8 mouse cellular contexts compared by ENCODE assay signal in genomic region chr6:125039533-125040153, GRCm38 (mm10). TPM values are rescaled to one million over a fixed set of nuclear protein-coding genes. Genes with fewer than 3 reads are reported as not detected.
DNase-seq lines count a peak whose midpoint lies in the region; ATAC-seq lines count a peak whose summit lies in the region.

Gene Ing4, plus strand, starts transcription at chr6:125039760.

- peak within 1 kb of the TSS; percentile 85 for H3K27ac ChIP-seq in brown adipose tissue, adult 24 weeks (replicated peaks; ENCODE audit: low read depth, low read length)
- H3K27ac ChIP-seq in heart, embryonic 13.5 days (replicated peaks): peak within 1 kb of the TSS; percentile 72
- peak within 1 kb of the TSS; percentile 75 for H3K27ac ChIP-seq in liver, embryonic 12.5 days
- peak within 1 kb of the TSS; percentile 77 for H3K27ac ChIP-seq in stomach, embryonic 15.5 days

- peak within 1 kb of the TSS; percentile 87 for H3K4me2 ChIP-seq in heart, embryonic 13.5 days
- H3K4me2 ChIP-seq in liver, embryonic 12.5 days: peak within 1 kb of the TSS; percentile 81
- H3K4me2 ChIP-seq in stomach, embryonic 15.5 days: peak within 1 kb of the TSS; percentile 69

- no peaks in the 10 kb centered on the region for H3K27me3 ChIP-seq in heart, embryonic 13.5 days (replicated peaks)
- H3K27me3 ChIP-seq in liver, embryonic 12.5 days (replicated peaks): no peaks in the 10 kb centered on the region
- H3K27me3 ChIP-seq in stomach, embryonic 15.5 days (replicated peaks): no peaks in the 10 kb centered on the region

- H3K9ac ChIP-seq in heart, embryonic 13.5 days: peak within 1 kb of the TSS; percentile 85
- H3K9ac ChIP-seq in liver, embryonic 12.5 days: peak within 1 kb of the TSS; percentile 74
- peak within 1 kb of the TSS; percentile 45; the same call in 1 of the 2 replicates for H3K9ac ChIP-seq in stomach, embryonic 15.5 days

- H3K36me3 ChIP-seq in heart, embryonic 13.5 days: peaks cover 52% of the 10 kb centered on the region
- peaks cover 51% of the 10 kb centered on the region for H3K36me3 ChIP-seq in liver, embryonic 12.5 days
- H3K36me3 ChIP-seq in stomach, embryonic 15.5 days: peaks cover 30% of the 10 kb centered on the region

- DNase-seq in CD4-positive, CD25-positive, alpha-beta regulatory T cell, adult 2 months (ENCODE audit: low read depth, low spot score): peak; percentile 97
- peak; percentile 99 for DNase-seq in fat pad, adult 2 months (ENCODE audit: extremely low read depth, low read depth, low spot score)
- DNase-seq in kidney, postnatal 10 days: peak; percentile 97
- peak; percentile 85 to 90 for DNase-seq in natural killer cell, adult 2 months (ENCODE audit: low spot score in 2 of 2)

- peak; percentile 93 for ATAC-seq in heart, embryonic 13.5 days (ENCODE audit: extremely low read depth, insufficient number of reproducible peaks, low FRiP score, low TSS enrichment)
- ATAC-seq in liver, embryonic 12.5 days: peak; percentile 94
- ATAC-seq in stomach, embryonic 15.5 days (ENCODE audit: insufficient read depth, low FRiP score, low read depth): peak; percentile 96

- under 1% methylated on average over 26 of the region's 26 CpGs for WGBS in heart, embryonic 13.5 days
- WGBS in liver, embryonic 12.5 days (ENCODE audit: insufficient replicate concordance): under 1% methylated on average over 26 of the region's 26 CpGs
- under 1% methylated on average over 26 of the region's 26 CpGs for WGBS in stomach, embryonic 15.5 days

- no peaks in the 10 kb centered on the region for H3K9me3 ChIP-seq in heart, embryonic 13.5 days
- no peaks in the 10 kb centered on the region for H3K9me3 ChIP-seq in liver, embryonic 12.5 days (replicated peaks)
- H3K9me3 ChIP-seq in stomach, embryonic 15.5 days: no peaks in the 10 kb centered on the region

- H3K4me1 ChIP-seq in brown adipose tissue, adult 24 weeks (ENCODE audit: control insufficient read depth, insufficient read depth, insufficient read length, low read length): peaks cover 3% of the 10 kb centered on the region; the same call in 1 of the 2 replicates
- H3K4me1 ChIP-seq in heart, embryonic 13.5 days: peaks cover 15% of the 10 kb centered on the region
- peaks cover 34% of the 10 kb centered on the region for H3K4me1 ChIP-seq in liver, embryonic 12.5 days
- H3K4me1 ChIP-seq in stomach, embryonic 15.5 days: 0 out of 2 replicates have a peak, but pooled peaks cover 8% of the 10 kb centered on the region

- peak within 1 kb of the TSS; percentile 79 for H3K4me3 ChIP-seq in brown adipose tissue, adult 24 weeks (ENCODE audit: insufficient read depth, low read depth, low read length)
- peak within 1 kb of the TSS; percentile 82 for H3K4me3 ChIP-seq in heart, embryonic 13.5 days
- peak within 1 kb of the TSS; percentile 75 for H3K4me3 ChIP-seq in liver, embryonic 12.5 days
- H3K4me3 ChIP-seq in stomach, embryonic 15.5 days (replicated peaks): peak within 1 kb of the TSS; percentile 72

RNA-seq across cellular contexts. Expression of gene Ing4, which starts in this region (rescaled TPM):
- polyA plus RNA-seq in brown adipose tissue, adult 24 weeks (2012; ENCODE audit: insufficient read depth, insufficient read length, missing spikeins): 32.1 and 34.0 TPM in 2 replicates
- 78.2 and 91.2 TPM in 2 replicates for polyA plus RNA-seq in heart, embryonic 13.5 days (2015; fragmentation: Nextera tagmentation; extraction: Ambion mirVana)
- polyA plus RNA-seq in liver, embryonic 12.5 days (2016; fragmentation: Nextera tagmentation; extraction: Ambion mirVana): 34.4 and 34.6 TPM in 2 replicates
- 102 and 115 TPM in 2 replicates for polyA plus RNA-seq in stomach, embryonic 15.5 days (2015; fragmentation: Nextera tagmentation; extraction: Ambion mirVana)

Comparison
In these comparisons a context has a peak if more than half of its experiments do, and no peak if none do; other contexts are left out.
1. Peak in every context shown above with its lines: DNase-seq, ATAC-seq, H3K4me3 ChIP-seq and H3K27ac ChIP-seq.